Mouse (Mus musculus) c-Kit-positive CD71-positive TER-119-negative erythroid progenitor cells, embryonic 14.5 days (primary cell): ENCODE measurements around the gene Olig3.
"Not testable (repeated sequence)": the region's sequence is repeated elsewhere in the genome, so short reads cannot be mapped to it uniquely, and the experiment has no call there.

Source experiments
- DNase-seq: peaks from one replicate; pipeline ENCODE4 v3.0.0-alpha.2; 2013; ENCODE audit warnings: low read depth

Olig3 gene

GRCm38 (mm10) chr10:19361539-19362293, 5.4 kb downstream of the Olig3 start:
- DNase-seq = no peak

- no peak for DNase-seq
These were observed 5.9 kb downstream of the Olig3 start for GRCm38 (mm10) chr10:19362294-19362590.

- no peak for DNase-seq
These were observed 6.5 kb downstream of the Olig3 start for GRCm38 (mm10) chr10:19362861-19363260.

- DNase-seq = no peak
These were observed 7.0 kb downstream of the Olig3 start for GRCm38 (mm10) chr10:19363365-19363764.

- DNase-seq = no peak
These were observed 12.8 kb downstream of the Olig3 start for GRCm38 (mm10) chr10:19369143-19369542.

GRCm38 (mm10) chr10:19370146-19370545, 13.8 kb downstream of the Olig3 start:
- no peak for DNase-seq

GRCm38 (mm10) chr10:19372263-19372662, 15.9 kb downstream of the Olig3 start:
- DNase-seq = no peak

- no peak for DNase-seq
These were observed 17.5 kb downstream of the Olig3 start for GRCm38 (mm10) chr10:19373797-19374196.

- DNase-seq = no peak
These were observed 18.0 kb downstream of the Olig3 start for GRCm38 (mm10) chr10:19374311-19374710.

- no peak for DNase-seq
These were observed 19.5 kb downstream of the Olig3 start for GRCm38 (mm10) chr10:19375838-19376237.

- not testable (repeated sequence) for DNase-seq
These were observed 24.6 kb downstream of the Olig3 start for GRCm38 (mm10) chr10:19380971-19381370.

- no peak for DNase-seq
These were observed 27.8 kb downstream of the Olig3 start for GRCm38 (mm10) chr10:19384176-19384575.

- DNase-seq = no peak
These were observed 35.5 kb downstream of the Olig3 start for GRCm38 (mm10) chr10:19391819-19392218.

- DNase-seq = no peak
These were observed 40.3 kb downstream of the Olig3 start for GRCm38 (mm10) chr10:19396485-19397137.

GRCm38 (mm10) chr10:19397396-19397795, 41.1 kb downstream of the Olig3 start:
- peak; percentile 23 for DNase-seq

- DNase-seq = no peak
These were observed 44.8 kb downstream of the Olig3 start for GRCm38 (mm10) chr10:19401136-19401535.

GRCm38 (mm10) chr10:19404401-19404800, 48.1 kb downstream of the Olig3 start:
- DNase-seq = no peak

GRCm38 (mm10) chr10:19405959-19406358, 49.6 kb downstream of the Olig3 start:
- DNase-seq = no peak

- DNase-seq = no peak
These were observed 50.8 kb downstream of the Olig3 start for GRCm38 (mm10) chr10:19407168-19407567.
